Mouse (Mus musculus): ENCODE measurements around the gene Tmem132d. TPM values are rescaled to one million over a fixed set of nuclear protein-coding genes. Genes with fewer than 3 reads are reported as not detected.
"Not testable (repeated sequence)": the region's sequence is repeated elsewhere in the genome, so short reads cannot be mapped to it uniquely, and the experiment has no call there.

Gene Tmem132d
- polyA plus RNA-seq, 1 experiment from 2014 or later = 1.7 TPM

DNA sequence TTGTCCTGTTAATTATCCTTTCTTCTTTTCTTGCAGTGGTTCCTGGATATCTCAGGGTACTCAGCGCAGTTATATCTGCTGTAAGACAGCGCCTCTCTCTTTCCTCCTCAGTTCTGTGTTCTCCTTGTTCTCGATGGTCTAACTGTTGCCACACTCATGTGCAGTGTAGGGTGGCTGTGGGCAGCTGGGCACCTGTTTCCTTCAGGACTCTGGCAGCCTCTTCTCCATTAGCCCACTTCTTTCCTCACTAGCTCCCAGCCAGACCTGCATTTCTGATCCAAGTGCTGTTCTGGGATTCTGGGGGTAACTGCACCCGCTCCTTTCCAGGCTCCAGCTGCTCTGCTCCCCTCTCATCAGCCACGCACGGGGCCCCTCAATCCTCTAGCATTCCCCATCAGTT lies 392.8 kb downstream of the Tmem132d start:
- H3K4me3 ChIP-seq = no peak overlapping the region
- 91% methylated on average over 6 of the region's 6 CpGs for WGBS
- H3K9me3 ChIP-seq = no peaks in the 10 kb centered on the region
- no peaks in the 10 kb centered on the region for H3K36me3 ChIP-seq
- H3K4me2 ChIP-seq = no peak overlapping the region
- H3K4me1 ChIP-seq (replicated peaks) = no peaks in the 10 kb centered on the region
- ATAC-seq (ENCODE audit: low read depth) = no peak
- no peak overlapping the region for H3K9ac ChIP-seq
- H3K27me3 ChIP-seq = no peaks in the 10 kb centered on the region
- no peak overlapping the region for H3K27ac ChIP-seq (replicated peaks)

- no peak for ATAC-seq (ENCODE audit: low read depth)
- no peak overlapping the region for H3K27ac ChIP-seq (replicated peaks)
- H3K36me3 ChIP-seq = no peaks in the 10 kb centered on the region
- 33% methylated on average over 2 of the region's 2 CpGs for WGBS
- no peak overlapping the region for H3K4me2 ChIP-seq
- no peak overlapping the region for H3K4me3 ChIP-seq
- H3K4me1 ChIP-seq (replicated peaks) = no peaks in the 10 kb centered on the region
- H3K9ac ChIP-seq = no peak overlapping the region
- no peaks in the 10 kb centered on the region for H3K9me3 ChIP-seq
- no peaks in the 10 kb centered on the region for H3K27me3 ChIP-seq
Observed at GRCm38 (mm10) chr5:128027076-128027475, 405.8 kb downstream of the Tmem132d start.

DNA sequence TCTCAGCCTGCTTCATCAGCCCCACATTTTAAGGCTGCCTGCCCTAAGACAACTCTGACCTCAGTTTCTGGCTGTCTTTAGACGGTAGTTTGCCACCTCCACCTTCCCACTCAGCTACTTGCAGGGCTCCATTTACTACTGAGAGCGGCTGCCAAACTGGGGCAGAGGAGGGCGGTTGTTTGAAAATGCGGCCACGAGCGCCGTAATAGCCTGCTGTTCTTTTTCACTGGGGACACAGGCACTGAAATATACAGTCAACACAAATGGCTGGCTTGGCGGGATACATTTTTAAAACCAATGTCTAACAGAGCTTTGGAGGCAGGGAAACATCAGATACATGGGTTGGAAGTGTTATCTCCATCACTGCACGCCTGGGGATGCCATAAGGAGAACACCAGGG lies 428.2 kb downstream of the Tmem132d start:
- H3K27me3 ChIP-seq = no peaks in the 10 kb centered on the region
- ATAC-seq (ENCODE audit: low read depth) = no peak
- no peak overlapping the region; the same call in 1 of the 2 replicates for H3K27ac ChIP-seq (replicated peaks)
- no peaks in the 10 kb centered on the region for H3K9me3 ChIP-seq
- 51% methylated on average over 9 of the region's 9 CpGs for WGBS
- no peaks in the 10 kb centered on the region for H3K36me3 ChIP-seq
- no peak overlapping the region for H3K9ac ChIP-seq
- no peak overlapping the region for H3K4me3 ChIP-seq
- peaks cover 12% of the 10 kb centered on the region for H3K4me1 ChIP-seq (replicated peaks)
- no peak overlapping the region for H3K4me2 ChIP-seq

GRCm38 (mm10) chr5:127996526-127997245 lies 436.2 kb downstream of the Tmem132d start:
- H3K36me3 ChIP-seq = no peaks in the 10 kb centered on the region
- ATAC-seq (ENCODE audit: low read depth) = no peak
- H3K4me2 ChIP-seq = no peak overlapping the region
- 83% methylated on average over 10 of the region's 10 CpGs for WGBS
- no peak overlapping the region for H3K9ac ChIP-seq
- H3K4me3 ChIP-seq = no peak overlapping the region
- H3K27ac ChIP-seq (replicated peaks) = no peak overlapping the region
- H3K9me3 ChIP-seq = no peaks in the 10 kb centered on the region
- H3K27me3 ChIP-seq = no peaks in the 10 kb centered on the region
- H3K4me1 ChIP-seq (replicated peaks) = no peaks in the 10 kb centered on the region

- no peak overlapping the region for H3K9ac ChIP-seq
Observed at GRCm38 (mm10) chr5:127993460-127993859, 439.4 kb downstream of the Tmem132d start.

GRCm38 (mm10) chr5:127990826-127991225 lies 442.1 kb downstream of the Tmem132d start:
- no peaks in the 10 kb centered on the region for H3K36me3 ChIP-seq
- no peaks in the 10 kb centered on the region for H3K9me3 ChIP-seq
- H3K4me3 ChIP-seq = no peak overlapping the region
- no peak for ATAC-seq (ENCODE audit: low read depth)
- H3K4me1 ChIP-seq (replicated peaks) = no peaks in the 10 kb centered on the region
- no peak overlapping the region for H3K9ac ChIP-seq
- no peak overlapping the region for H3K4me2 ChIP-seq
- H3K27ac ChIP-seq (replicated peaks) = no peak overlapping the region
- WGBS = 86% methylated on average over 5 of the region's 5 CpGs
- H3K27me3 ChIP-seq = no peaks in the 10 kb centered on the region

More at GRCm38 (mm10) chr5:127993460-127993859, 439.4 kb downstream of the Tmem132d start:
- 81% methylated on average over 3 of the region's 3 CpGs for WGBS
- ATAC-seq (ENCODE audit: low read depth) = no peak
- Histone ChIP-seq H3K4me1 (replicated peaks) (no peaks in the 10 kb centered on the region), H3K36me3 (no peaks in the 10 kb centered on the region), H3K4me2 (no peak overlapping the region), H3K27ac (replicated peaks) (no peak overlapping the region), H3K4me3 (no peak overlapping the region), H3K9me3 (no peaks in the 10 kb centered on the region), H3K27me3 (no peaks in the 10 kb centered on the region)

DNA sequence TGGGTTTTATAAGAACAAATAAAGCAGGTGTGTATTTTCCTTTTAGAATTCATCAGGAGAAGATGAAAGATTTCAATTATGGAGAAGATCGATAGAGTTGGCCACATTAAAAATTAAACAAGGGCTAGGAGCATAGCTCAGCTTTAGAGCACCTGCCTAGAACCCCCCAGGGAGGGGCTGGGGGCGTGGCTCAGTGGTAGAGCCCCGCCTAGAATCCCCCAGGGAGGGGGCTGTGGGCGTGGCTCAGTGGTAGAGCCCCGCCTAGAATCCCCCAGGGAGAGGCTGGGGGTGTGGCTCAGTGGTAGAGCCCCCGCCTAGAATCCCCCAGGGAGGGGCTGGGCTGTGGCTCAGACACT lies 452.9 kb downstream of the Tmem132d start:
- H3K4me1 ChIP-seq (replicated peaks); H3K27ac ChIP-seq (replicated peaks); H3K9ac ChIP-seq; H3K9me3 ChIP-seq; H3K4me3 ChIP-seq; ATAC-seq (ENCODE audit: low read depth); H3K27me3 ChIP-seq; H3K4me2 ChIP-seq; H3K36me3 ChIP-seq: not testable (repeated sequence)
- WGBS = 55% methylated on average over 6 of the region's 6 CpGs

DNA sequence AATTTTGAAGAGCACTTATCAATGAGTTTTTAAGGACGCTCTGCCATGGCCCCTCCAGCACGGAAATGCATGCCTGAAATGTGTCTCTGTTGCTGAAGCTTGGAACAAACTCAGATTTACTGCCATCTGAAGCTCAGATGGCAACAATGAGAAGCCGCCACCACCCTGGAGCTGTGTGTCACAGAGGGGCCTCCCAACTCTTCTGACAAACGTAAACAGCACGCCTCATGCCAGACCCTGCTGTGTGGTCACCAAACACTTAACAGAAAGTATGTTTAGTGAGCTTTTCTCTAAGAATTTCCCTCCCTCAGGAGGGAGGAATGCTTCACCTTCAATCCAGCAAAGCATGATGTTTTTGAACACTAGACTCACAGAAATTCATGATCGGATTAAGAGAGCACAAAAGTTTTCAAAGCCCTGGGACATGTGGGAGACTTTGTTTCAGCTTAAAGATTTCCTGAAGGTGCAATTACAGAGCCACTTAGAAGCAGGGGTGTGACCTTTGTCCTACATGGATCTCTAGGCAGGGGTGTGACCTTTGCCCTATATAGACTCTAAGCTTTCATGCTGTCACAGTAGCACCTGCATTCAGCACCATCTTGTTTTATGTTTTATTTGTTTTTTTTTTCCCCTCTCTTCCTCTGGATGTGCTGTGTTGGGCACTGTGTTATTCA lies 453.4 kb downstream of the Tmem132d start:
- no peak for ATAC-seq (ENCODE audit: low read depth)
- H3K27ac ChIP-seq (replicated peaks) = no peak overlapping the region
- H3K27me3 ChIP-seq = no peaks in the 10 kb centered on the region
- no peaks in the 10 kb centered on the region for H3K36me3 ChIP-seq
- H3K9ac ChIP-seq = no peak overlapping the region
- 31% methylated on average over 6 of the region's 6 CpGs for WGBS
- no peak overlapping the region for H3K4me3 ChIP-seq
- no peak overlapping the region for H3K4me2 ChIP-seq
- H3K4me1 ChIP-seq (replicated peaks) = peaks cover 9% of the 10 kb centered on the region
- H3K9me3 ChIP-seq = no peaks in the 10 kb centered on the region

GRCm38 (mm10) chr5:127976661-127977060 lies 456.2 kb downstream of the Tmem132d start:
- ATAC-seq (ENCODE audit: low read depth) = no peak
- H3K4me3 ChIP-seq = no peak overlapping the region
- no peaks in the 10 kb centered on the region for H3K9me3 ChIP-seq
- no peak overlapping the region for H3K9ac ChIP-seq
- H3K27me3 ChIP-seq = no peaks in the 10 kb centered on the region
- 29% methylated on average over 10 of the region's 10 CpGs for WGBS
- H3K4me2 ChIP-seq = no peak overlapping the region
- no peak overlapping the region for H3K27ac ChIP-seq (replicated peaks)
- peaks cover 9% of the 10 kb centered on the region for H3K4me1 ChIP-seq (replicated peaks)
- no peaks in the 10 kb centered on the region for H3K36me3 ChIP-seq

DNA sequence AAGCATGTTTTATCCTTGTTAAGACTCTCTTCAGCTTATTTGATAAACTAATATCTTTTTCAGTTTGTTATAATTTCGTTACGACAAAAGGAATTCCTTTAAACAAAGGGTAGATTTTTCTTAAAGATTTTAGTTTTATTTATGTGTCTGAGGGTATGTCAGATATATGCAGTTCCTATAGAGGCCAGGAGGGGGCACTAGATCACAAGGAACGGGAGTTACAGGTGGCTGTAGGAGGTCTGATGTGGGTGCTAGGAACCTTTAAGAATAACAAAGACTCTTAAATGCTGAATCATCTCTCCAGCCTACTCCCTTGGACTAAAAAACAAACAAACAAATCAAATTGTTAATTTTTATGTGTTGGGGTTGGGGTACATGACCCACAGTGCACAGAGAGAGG lies 467.2 kb downstream of the Tmem132d start:
- WGBS = 88% methylated on average over 3 of the region's 3 CpGs
- no peak overlapping the region for H3K4me3 ChIP-seq
- no peak overlapping the region for H3K9ac ChIP-seq
- no peaks in the 10 kb centered on the region for H3K27me3 ChIP-seq
- H3K9me3 ChIP-seq = no peaks in the 10 kb centered on the region
- no peaks in the 10 kb centered on the region for H3K36me3 ChIP-seq
- H3K27ac ChIP-seq (replicated peaks) = no peak overlapping the region
- no peaks in the 10 kb centered on the region for H3K4me1 ChIP-seq (replicated peaks)
- no peak overlapping the region for H3K4me2 ChIP-seq
- no peak for ATAC-seq (ENCODE audit: low read depth)

DNA sequence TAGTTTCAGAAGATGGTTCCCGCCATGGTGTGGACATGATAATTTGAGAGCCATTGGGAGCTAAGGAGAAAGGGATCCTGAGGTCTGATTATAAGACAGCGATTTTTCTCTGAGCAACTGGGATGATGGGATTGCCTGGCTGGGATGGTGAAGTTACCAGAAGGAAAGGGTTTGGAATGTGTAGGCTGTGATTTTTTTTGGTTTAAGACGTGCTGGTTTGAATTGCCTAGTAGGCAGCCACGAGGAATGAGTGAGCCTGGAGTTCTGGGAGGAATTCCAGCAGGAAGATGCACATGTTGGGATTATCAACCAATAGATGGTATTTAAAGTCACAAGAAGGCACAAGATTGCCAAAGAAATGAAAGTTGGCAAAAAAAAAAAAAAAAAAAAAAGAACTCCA lies 470.2 kb downstream of the Tmem132d start:
- H3K4me2 ChIP-seq = no peak overlapping the region
- no peaks in the 10 kb centered on the region for H3K27me3 ChIP-seq
- no peaks in the 10 kb centered on the region for H3K9me3 ChIP-seq
- ATAC-seq (ENCODE audit: low read depth) = no peak
- H3K4me3 ChIP-seq = no peak overlapping the region
- no peak overlapping the region for H3K27ac ChIP-seq (replicated peaks)
- 92% methylated on average over 4 of the region's 4 CpGs for WGBS
- no peaks in the 10 kb centered on the region for H3K36me3 ChIP-seq
- no peak overlapping the region for H3K9ac ChIP-seq
- H3K4me1 ChIP-seq (replicated peaks) = no peaks in the 10 kb centered on the region; the same call in 1 of the 2 replicates

- no peaks in the 10 kb centered on the region; the same call in 1 of the 2 replicates for H3K4me1 ChIP-seq (replicated peaks)
- H3K9ac ChIP-seq = no peak overlapping the region
- no peak overlapping the region for H3K27ac ChIP-seq (replicated peaks)
- no peaks in the 10 kb centered on the region for H3K27me3 ChIP-seq
- no peak overlapping the region for H3K4me3 ChIP-seq
- ATAC-seq (ENCODE audit: low read depth) = no peak
- WGBS = 75% methylated on average over 17 of the region's 17 CpGs
- H3K36me3 ChIP-seq = no peaks in the 10 kb centered on the region
- no peaks in the 10 kb centered on the region for H3K9me3 ChIP-seq
- H3K4me2 ChIP-seq = no peak overlapping the region
Observed at GRCm38 (mm10) chr5:127956511-127957097, 476.3 kb downstream of the Tmem132d start.
